Mouse (Mus musculus): ENCODE measurements around the gene Cdadc1. TPM values are rescaled to one million over a fixed set of nuclear protein-coding genes. Genes with fewer than 3 reads are reported as not detected.
"Not testable (repeated sequence)": the region's sequence is repeated elsewhere in the genome, so short reads cannot be mapped to it uniquely, and the experiment has no call there.

The Cdadc1 gene
- polyA plus RNA-seq, 1 experiment from 2014 or later: 25.7 TPM

- H3K27me3 ChIP-seq (ENCODE audit: insufficient read depth, poor library complexity, severe bottlenecking): no peaks in the 10 kb centered on the region; the same call in 1 of the 2 replicates
- peaks cover 12% of the 10 kb centered on the region for H3K36me3 ChIP-seq
- DNase-seq (ENCODE audit: low spot score): no peak
- peak overlapping the region; percentile 73 for H3K4me3 ChIP-seq
- peaks cover 37% of the 10 kb centered on the region for H3K4me1 ChIP-seq
- 46% methylated on average over 7 of the region's 7 CpGs for WGBS
- 0 out of 2 replicates have a peak overlapping the region, but pooled peaks have one; percentile 36 for H3K27ac ChIP-seq
- no peaks in the 10 kb centered on the region for H3K9me3 ChIP-seq
These were observed 30.1 kb upstream of the Cdadc1 start for GRCm38 (mm10) chr14:59627823-59628222.

DNA sequence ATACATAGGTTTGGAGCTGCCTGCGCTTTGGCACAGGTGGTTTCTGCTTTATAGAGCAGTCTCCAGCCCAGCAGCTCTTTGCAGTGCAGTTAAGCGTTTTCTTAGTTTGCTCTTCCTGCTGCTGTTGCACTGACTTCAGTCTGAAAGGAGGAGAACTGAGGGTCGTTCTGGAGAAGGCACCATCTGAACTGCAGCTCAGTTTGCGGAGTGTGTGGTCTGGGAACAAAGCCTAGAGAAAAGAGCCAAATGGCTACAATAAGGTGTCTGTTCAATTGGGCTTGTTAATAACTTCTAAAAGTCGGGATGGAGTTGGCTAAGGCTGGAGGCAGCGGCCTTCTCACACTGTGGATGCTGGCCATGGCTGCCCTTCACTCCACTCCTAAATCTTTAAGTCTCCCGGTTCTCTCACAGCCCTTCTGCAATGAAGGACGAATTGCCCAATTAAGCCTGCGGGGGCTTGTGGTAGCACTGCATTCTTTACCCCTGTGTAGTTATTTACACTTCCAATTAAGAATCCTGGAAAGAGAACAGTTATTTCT lies 29.5 kb upstream of the Cdadc1 start:
- 38% methylated on average over 9 of the region's 9 CpGs for WGBS
- peak overlapping the region; percentile 73 for H3K4me3 ChIP-seq
- no peak for DNase-seq (ENCODE audit: low spot score)
- no peaks in the 10 kb centered on the region; the same call in 1 of the 2 replicates for H3K27me3 ChIP-seq (ENCODE audit: insufficient read depth, poor library complexity, severe bottlenecking)
- H3K4me1 ChIP-seq: peaks cover 37% of the 10 kb centered on the region
- H3K36me3 ChIP-seq: peaks cover 12% of the 10 kb centered on the region
- 0 out of 2 replicates have a peak overlapping the region, but pooled peaks have one; percentile 89 for H3K27ac ChIP-seq
- H3K9me3 ChIP-seq: no peaks in the 10 kb centered on the region

DNA sequence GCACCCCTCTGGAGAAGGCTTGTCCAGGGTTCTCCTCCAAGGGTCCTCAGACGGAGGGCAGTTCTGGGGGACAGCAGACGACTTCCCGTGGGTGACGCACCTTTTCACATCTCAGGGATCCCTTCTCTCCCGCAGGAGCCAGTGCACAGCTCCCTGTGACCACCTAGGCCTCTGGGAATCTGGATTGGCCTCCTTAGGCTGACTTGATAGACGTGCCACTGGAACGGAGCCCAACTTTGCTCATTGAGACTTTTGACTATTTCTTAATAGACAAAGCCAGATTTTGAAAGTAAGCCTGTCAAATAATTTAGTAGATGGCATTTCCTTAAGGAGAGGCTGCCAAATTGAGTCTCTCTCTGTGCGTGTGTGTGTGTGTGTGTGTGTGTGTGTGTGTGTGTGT lies 29.0 kb upstream of the Cdadc1 start:
- H3K27ac ChIP-seq: peak overlapping the region; percentile 89
- 26% methylated on average over 8 of the region's 8 CpGs for WGBS

DNA sequence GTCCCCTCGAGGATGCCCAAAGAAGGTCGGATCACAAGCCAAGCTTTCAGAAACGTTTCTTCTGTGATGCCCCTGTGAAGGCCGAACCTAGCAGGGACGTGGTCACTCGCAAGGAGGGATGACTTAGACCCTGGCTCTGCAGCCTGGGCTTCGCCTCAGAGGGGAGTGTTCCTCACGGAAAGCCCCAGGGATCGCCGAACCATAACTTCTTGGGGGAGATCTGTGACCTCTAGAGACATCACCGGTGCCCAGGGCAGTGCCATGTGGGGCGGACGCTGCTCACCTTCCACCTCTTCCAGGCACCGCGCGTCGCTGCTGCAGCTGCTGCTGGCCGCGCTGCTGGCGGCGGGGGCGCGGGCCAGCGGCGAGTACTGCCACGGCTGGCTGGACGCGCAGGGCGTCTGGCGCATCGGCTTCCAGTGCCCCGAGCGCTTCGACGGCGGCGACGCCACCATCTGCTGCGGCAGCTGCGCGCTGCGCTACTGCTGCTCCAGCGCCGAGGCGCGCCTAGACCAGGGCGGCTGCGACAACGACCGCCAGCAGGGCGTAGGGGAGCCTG lies 28.1 kb upstream of the Cdadc1 start:
- Histone ChIP-seq H3K27ac (peak overlapping the region; percentile 89), H3K9me3 (no peaks in the 10 kb centered on the region), H3K4me1 (peaks cover 37% of the 10 kb centered on the region), H3K36me3 (peaks cover 12% of the 10 kb centered on the region), H3K27me3 (ENCODE audit: insufficient read depth, poor library complexity, severe bottlenecking) (peaks cover 3% of the 10 kb centered on the region; the same call in 1 of the 2 replicates), H3K4me3 (peak overlapping the region; percentile 73)
- DNase-seq (ENCODE audit: low spot score): no peak
- WGBS: under 1% methylated on average over 51 of the region's 51 CpGs

More for the DNA sequence above, 29.0 kb upstream of the Cdadc1 start:
- no peak for DNase-seq (ENCODE audit: low spot score)
- H3K36me3 ChIP-seq: peaks cover 12% of the 10 kb centered on the region
- no peaks in the 10 kb centered on the region for H3K9me3 ChIP-seq
- peaks cover 37% of the 10 kb centered on the region for H3K4me1 ChIP-seq
- peaks cover 3% of the 10 kb centered on the region; the same call in 1 of the 2 replicates for H3K27me3 ChIP-seq (ENCODE audit: insufficient read depth, poor library complexity, severe bottlenecking)
- peak overlapping the region; percentile 73 for H3K4me3 ChIP-seq

DNA sequence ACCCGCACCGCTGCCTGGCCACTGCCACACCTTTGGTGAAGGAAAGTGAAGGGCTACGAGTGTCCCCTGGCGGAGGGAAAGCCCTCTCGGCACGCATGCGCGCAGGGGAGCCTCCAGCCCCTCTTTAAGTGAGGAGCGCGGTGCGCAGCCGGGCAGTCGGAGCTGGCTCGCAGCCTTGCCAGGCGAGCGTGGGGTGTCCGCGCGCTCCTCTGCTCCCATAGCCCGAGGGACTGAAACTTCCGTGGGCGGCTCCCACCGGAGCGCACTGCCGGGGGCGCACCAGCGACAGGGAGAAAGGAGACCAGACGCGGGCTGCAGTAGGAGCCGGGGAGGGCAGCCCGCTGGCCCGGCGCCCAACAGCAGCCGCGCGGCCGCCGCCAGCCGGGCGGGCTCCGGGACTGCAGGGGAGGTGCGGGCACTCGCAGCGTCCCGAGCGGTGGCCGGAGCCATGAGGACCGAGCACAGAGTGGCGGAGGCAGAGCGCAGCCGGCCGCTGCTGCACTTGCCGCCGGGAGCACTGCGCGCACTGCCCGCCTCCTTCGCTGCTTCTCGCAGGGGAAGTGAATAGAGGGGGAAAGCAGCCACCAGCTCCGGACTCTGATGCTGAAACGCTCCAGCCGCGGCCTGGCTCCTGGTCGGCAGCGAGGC lies 27.5 kb upstream of the Cdadc1 start, which contains the start of gene Shisa2:
Gene Shisa2 (plus strand): TSS at position 151 of the 648 bp plus-strand sequence.
- H3K36me3 ChIP-seq: peaks cover 10% of the 10 kb centered on the region
- peak within 1 kb of the TSS; percentile 73 for H3K4me3 ChIP-seq
- H3K27me3 ChIP-seq (ENCODE audit: insufficient read depth, poor library complexity, severe bottlenecking): peaks cover 3% of the 10 kb centered on the region; the same call in 1 of the 2 replicates
- no peaks in the 10 kb centered on the region for H3K9me3 ChIP-seq
- peaks cover 37% of the 10 kb centered on the region for H3K4me1 ChIP-seq
- H3K27ac ChIP-seq: peak within 1 kb of the TSS; percentile 89
- peak; percentile 93 for DNase-seq (ENCODE audit: low spot score)
- under 1% methylated on average over 65 of the region's 65 CpGs for WGBS

DNA sequence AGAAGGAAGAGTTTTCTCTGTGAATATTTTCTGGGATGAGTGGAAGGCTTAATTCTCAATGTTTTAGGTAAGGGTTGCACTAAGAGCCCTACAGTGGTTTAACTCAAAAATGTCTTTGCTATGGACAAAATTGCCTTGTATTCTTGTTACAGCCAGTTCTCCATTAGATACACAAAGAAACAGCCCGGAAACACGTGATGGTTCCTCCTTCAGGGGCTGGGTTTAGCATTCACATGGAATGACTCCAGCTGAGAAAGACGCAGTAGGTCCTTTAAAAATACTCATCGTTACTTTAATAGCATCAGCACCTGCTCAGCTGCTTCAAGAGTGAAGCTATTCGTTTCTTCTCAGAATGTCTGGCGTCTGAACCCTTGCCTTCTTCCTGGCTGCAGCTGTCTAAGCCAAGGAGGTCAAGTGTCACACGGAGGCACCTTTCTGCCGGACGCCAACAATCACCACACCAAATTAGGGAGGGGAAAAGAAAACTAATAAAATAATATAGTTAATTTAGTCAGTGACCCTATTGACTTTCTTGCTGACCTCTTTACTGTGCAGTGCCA lies 26.6 kb upstream of the Cdadc1 start:
- Histone ChIP-seq H3K4me3 (peak overlapping the region; percentile 73; the same call in 1 of the 2 replicates), H3K9me3 (no peaks in the 10 kb centered on the region), H3K36me3 (0 out of 2 replicates have a peak, but pooled peaks cover 2% of the 10 kb centered on the region), H3K27ac (no peak overlapping the region), H3K27me3 (ENCODE audit: insufficient read depth, poor library complexity, severe bottlenecking) (peaks cover 3% of the 10 kb centered on the region; the same call in 1 of the 2 replicates), H3K4me1 (peaks cover 32% of the 10 kb centered on the region)
- 41% methylated on average over 9 of the region's 9 CpGs for WGBS
- peak; percentile 47 for DNase-seq (ENCODE audit: low spot score)

GRCm38 (mm10) chr14:59616802-59617201 lies 19.0 kb upstream of the Cdadc1 start:
- 86% methylated on average over 7 of the region's 7 CpGs for WGBS

DNA sequence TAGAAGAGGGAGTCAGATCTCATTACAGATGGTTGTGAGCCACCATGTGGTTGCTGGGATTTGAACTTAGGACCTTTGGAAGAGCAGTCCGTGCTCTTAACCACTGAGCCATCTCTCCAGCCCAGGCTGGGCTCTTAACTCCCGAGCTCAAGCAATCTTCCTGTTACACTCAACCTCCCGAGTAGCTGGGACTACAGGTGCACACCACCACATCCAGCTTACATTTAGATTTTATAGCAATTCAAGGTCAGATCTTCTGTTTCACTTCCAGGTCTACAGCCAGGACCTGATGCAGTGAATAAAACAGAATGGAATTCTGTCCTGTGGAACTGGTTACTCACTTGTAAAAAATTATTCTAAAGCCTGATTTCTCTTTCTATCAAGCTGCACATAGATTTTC lies 16.4 kb upstream of the Cdadc1 start:
- not testable (repeated sequence) for H3K27me3 ChIP-seq (ENCODE audit: insufficient read depth, poor library complexity, severe bottlenecking); H3K36me3 ChIP-seq; H3K27ac ChIP-seq; H3K4me3 ChIP-seq; H3K9me3 ChIP-seq; DNase-seq (ENCODE audit: low spot score); H3K4me1 ChIP-seq
- WGBS: 75% methylated on average over 3 of the region's 3 CpGs

More at GRCm38 (mm10) chr14:59616802-59617201, 19.0 kb upstream of the Cdadc1 start:
- no peak for DNase-seq (ENCODE audit: low spot score)
- Histone ChIP-seq H3K27ac (no peak overlapping the region), H3K27me3 (ENCODE audit: insufficient read depth, poor library complexity, severe bottlenecking) (0 out of 2 replicates have a peak, but pooled peaks cover under 1% of the 10 kb centered on the region), H3K4me1 (no peaks in the 10 kb centered on the region), H3K4me3 (no peak overlapping the region), H3K9me3 (no peaks in the 10 kb centered on the region), H3K36me3 (no peaks in the 10 kb centered on the region)

DNA sequence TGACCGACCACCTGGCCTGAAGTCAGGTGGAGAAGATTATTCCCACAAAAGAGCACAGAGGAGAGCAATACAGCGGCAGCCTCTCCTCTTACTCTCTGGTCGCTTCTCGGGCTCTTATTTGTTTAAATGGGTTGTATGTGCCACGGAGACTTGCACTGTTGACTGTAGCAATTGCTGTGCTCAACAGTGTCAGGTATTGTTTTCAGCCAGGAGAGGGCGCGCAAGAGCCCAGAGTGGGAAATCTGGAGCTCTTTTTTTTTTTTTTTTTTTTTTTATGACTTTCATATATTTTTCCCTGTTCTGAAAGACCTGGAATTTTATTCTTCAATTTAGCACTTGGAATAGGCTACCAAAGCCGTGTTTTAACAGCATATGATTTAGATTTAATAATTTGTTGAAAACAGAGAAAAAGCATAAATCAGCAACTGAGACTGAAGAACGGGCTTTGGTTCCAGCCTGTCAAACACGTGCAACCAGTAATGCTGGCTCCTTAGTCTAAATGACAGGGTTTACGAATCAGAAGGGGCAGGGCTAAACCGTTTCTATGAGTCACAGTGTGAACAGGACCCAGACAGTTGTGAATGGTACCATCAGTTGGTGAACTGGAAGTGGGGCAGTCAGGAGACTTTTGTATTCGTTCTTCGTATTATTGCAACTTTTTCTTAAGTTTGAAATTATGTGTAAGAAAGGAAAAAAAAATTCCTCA lies 15.3 kb upstream of the Cdadc1 start:
- Histone ChIP-seq H3K27me3 (ENCODE audit: insufficient read depth, poor library complexity, severe bottlenecking) (no peaks in the 10 kb centered on the region), H3K9me3 (no peaks in the 10 kb centered on the region), H3K4me1 (no peaks in the 10 kb centered on the region), H3K36me3 (no peaks in the 10 kb centered on the region), H3K27ac (no peak overlapping the region), H3K4me3 (no peak overlapping the region)
- DNase-seq (ENCODE audit: low spot score): no peak
- 55% methylated on average over 14 of the region's 14 CpGs for WGBS

- DNase-seq (ENCODE audit: low spot score): no peak
- H3K36me3 ChIP-seq: no peaks in the 10 kb centered on the region
- no peak overlapping the region for H3K4me3 ChIP-seq
- H3K27me3 ChIP-seq (ENCODE audit: insufficient read depth, poor library complexity, severe bottlenecking): peaks cover 6% of the 10 kb centered on the region; the same call in 1 of the 2 replicates
- H3K4me1 ChIP-seq: peaks cover 8% of the 10 kb centered on the region; the same call in 1 of the 2 replicates
- H3K27ac ChIP-seq: no peak overlapping the region
- 52% methylated on average over 3 of the region's 3 CpGs for WGBS
- no peaks in the 10 kb centered on the region for H3K9me3 ChIP-seq
These were observed 9.3 kb upstream of the Cdadc1 start for GRCm38 (mm10) chr14:59607021-59607420.

DNA sequence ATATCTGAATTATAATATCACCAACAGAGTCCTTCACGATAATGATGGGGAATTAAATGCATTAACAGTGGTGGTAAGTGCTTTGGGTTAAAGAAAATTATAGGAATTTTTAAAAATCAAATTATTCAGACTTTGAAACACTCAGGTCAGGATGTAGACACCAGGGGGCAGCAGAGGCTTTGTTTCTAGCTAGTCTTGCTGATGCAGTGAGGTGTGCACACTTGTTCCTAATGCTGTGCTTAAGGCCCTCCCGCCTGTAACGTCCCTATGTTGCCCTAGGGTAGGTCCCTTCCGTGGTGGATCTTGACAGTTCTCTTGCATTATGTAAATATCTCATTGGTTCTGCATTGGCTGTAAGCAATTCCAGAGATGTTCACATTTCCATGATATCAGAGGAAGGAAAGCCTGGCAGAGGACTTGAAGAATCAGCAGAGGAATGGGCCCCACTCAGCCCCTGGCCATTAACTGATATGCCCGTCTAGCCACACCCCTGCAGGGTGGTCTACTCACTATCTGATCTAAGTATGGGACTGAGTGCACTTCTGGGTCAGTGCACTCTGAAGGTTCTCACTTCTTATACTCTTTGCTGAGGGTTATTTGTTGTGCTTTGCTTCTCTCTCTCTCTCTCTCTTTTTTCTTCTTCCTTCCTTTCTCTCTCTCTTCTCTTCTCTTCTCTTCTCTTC lies 8.1 kb upstream of the Cdadc1 start:
- no peak overlapping the region for H3K27ac ChIP-seq
- peaks cover 8% of the 10 kb centered on the region; the same call in 1 of the 2 replicates for H3K4me1 ChIP-seq
- H3K27me3 ChIP-seq (ENCODE audit: insufficient read depth, poor library complexity, severe bottlenecking): peaks cover 6% of the 10 kb centered on the region; the same call in 1 of the 2 replicates
- no peaks in the 10 kb centered on the region for H3K9me3 ChIP-seq
- DNase-seq (ENCODE audit: low spot score): peak; percentile 80
- WGBS: 18% methylated on average over 5 of the region's 5 CpGs
- H3K36me3 ChIP-seq: no peaks in the 10 kb centered on the region
- H3K4me3 ChIP-seq: no peak overlapping the region
